Mouse (Mus musculus) olfactory bulb, adult 2 months (tissue): ENCODE results near the gene Zfp148.

Source experiments
- CTCF ChIP-seq: fragments of 200-500 bp; IDR thresholded peaks from 2 replicates; pipeline ENCODE4 v1.5.1; 2012; ENCODE audit warnings: low read depth, mild to moderate bottlenecking, low read length, moderate library complexity; ENCODE audit not compliant: insufficient read depth
- POLR2A ChIP-seq: fragments of 200-500 bp; IDR thresholded peaks from 2 replicates; pipeline ENCODE4 v1.6.1; 2012; ENCODE audit warnings: mild to moderate bottlenecking, low read depth, low read length, moderate library complexity; ENCODE audit not compliant: insufficient read depth

DNA sequence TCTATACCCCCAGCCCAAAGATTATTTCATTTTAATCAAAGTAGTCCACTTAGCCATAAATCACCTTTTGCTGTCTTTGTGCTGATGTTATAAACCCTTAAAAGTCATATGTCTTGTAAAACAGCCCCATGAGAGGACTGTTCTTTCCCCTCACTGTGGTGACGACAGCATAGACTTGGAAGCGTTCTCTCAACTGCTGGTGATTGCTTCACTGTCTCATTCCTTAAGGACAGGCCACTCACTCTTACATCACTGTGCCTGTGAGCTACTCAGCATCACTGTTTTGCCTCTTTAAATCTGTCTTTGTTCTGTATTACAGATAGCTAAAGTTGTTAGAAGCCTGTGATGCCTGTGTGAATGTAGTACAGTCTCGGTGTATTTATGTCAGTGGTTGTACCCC lies 80.8 kb downstream of the Zfp148 start:
- TF ChIP-seq POLR2A (no peak), CTCF (no peak)
